Mouse (Mus musculus): ENCODE results near the gene Desi2. TPM values are rescaled to one million over a fixed set of nuclear protein-coding genes. Genes with fewer than 3 reads are reported as not detected.
"Not testable (repeated sequence)": the region's sequence is repeated elsewhere in the genome, so short reads cannot be mapped to it uniquely, and the experiment has no call there.

Gene Desi2
- total and polyA plus RNA-seq, 2 experiments from 2014 or later, result 24.2 to 27.2 TPM

DNA sequence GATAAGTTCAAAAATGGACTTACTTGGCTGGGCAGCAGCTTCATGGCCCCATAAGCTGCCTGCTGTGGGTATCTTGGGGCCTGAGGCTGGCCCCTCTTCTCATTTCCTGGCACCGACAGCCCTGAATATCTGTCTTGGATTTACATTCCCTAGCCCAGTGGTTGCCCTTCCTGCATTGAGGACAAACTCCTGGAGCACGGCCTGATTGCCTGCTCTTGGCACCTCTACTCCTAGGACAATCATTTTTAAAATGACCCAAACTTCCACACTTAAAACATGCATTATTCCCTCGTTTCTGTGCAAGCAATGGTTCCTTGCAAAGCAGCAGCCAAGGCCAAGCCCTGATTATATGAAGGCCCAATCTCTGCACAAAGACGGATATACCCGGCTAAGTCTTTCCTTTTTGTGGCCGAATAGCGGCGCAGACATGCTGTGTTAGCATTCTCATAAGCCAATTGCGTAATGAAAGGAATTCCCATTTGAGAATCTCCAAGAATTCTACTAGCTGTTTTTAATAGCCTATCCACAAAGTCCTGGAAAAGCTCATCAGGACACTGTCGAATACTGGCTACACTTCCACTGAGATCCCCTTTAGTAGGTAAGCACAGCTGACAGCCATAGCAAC lies 18.6 kb downstream of the Desi2 start:
- Histone ChIP-seq H3K36me3 (ENCODE audit: insufficient read depth) (no peaks in the 10 kb centered on the region), H3K4me3 (ENCODE audit: low read depth, low read length) (no peak overlapping the region), H3K27ac (ENCODE audit: low read depth, low read length) (no peak overlapping the region), H3K4me2 (ENCODE audit: low read depth) (no peak overlapping the region), H3K27me3 (ENCODE audit: insufficient read depth, low read length) (no peaks in the 10 kb centered on the region), H3K9me3 (ENCODE audit: low read length) (no peaks in the 10 kb centered on the region), H3K9ac (no peak overlapping the region), H3K4me1 (ENCODE audit: insufficient read depth) (no peaks in the 10 kb centered on the region)
- ATAC-seq (no peak), DNase-seq (no peak)
- WGBS, result 82% methylated on average over 10 of the region's 10 CpGs
- no peak for TF ChIP-seq CTCF (IDR thresholded peaks at IDR 0.05; ENCODE audit: low read depth)

- H3K4me3 ChIP-seq (ENCODE audit: low read depth, low read length); H3K27ac ChIP-seq (ENCODE audit: low read depth, low read length); H3K4me2 ChIP-seq (ENCODE audit: low read depth); H3K27me3 ChIP-seq (ENCODE audit: insufficient read depth, low read length); H3K9me3 ChIP-seq (ENCODE audit: low read length); H3K36me3 ChIP-seq (ENCODE audit: insufficient read depth); ATAC-seq; DNase-seq; H3K9ac ChIP-seq; H3K4me1 ChIP-seq (ENCODE audit: insufficient read depth): not testable (repeated sequence)
- WGBS, result 86% methylated on average over 4 of the region's 4 CpGs
Measured at GRCm38 (mm10) chr1:178207856-178208255, 20.6 kb downstream of the Desi2 start.

DNA sequence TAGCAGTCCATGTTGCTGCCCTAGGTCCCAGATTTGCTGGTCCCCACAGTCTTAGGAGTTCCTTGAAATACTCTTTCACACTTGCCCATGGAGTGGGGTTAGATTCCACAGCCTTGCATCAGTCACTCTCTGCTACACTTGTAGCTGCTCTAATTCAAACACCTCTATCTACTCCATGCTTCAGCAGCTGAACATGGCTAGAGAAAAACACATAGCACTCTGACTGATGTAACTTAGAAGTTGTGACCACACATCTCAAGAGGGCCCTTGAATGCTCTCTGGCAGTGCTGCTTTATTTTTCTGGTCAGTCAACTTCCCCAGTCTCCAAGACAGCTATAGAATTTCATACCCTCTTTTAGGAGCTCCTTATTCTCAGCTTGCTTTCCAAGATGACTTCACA lies 22.7 kb downstream of the Desi2 start:
- DNase-seq (no peak), ATAC-seq (no peak)
- Histone ChIP-seq H3K4me3 (ENCODE audit: low read depth, low read length) (no peak overlapping the region), H3K4me1 (ENCODE audit: insufficient read depth) (no peaks in the 10 kb centered on the region), H3K27me3 (ENCODE audit: insufficient read depth, low read length) (no peaks in the 10 kb centered on the region), H3K36me3 (ENCODE audit: insufficient read depth) (no peaks in the 10 kb centered on the region), H3K27ac (ENCODE audit: low read depth, low read length) (no peak overlapping the region), H3K9me3 (ENCODE audit: low read length) (no peaks in the 10 kb centered on the region), H3K4me2 (ENCODE audit: low read depth) (no peak overlapping the region), H3K9ac (no peak overlapping the region)
- TF ChIP-seq CTCF (IDR thresholded peaks at IDR 0.05; ENCODE audit: low read depth), result no peak

DNA sequence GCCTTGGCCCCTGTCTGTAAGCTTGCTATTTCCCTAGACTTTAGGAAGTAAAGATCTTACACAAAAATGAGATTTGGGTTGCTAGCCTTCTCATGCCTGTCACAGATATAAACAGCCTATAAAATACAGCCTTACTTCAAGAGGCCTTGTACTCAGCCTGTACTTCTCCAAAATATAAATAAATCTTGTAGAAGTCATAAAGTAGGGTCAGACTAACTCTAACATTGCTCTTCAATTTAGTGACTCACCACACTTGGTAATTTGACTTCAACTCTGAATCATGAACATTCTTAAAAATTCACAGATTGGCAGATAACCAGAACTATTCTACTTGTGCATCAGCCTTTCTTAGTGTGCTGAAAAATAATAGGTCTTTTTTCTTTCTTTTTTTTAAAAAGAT lies 29.9 kb downstream of the Desi2 start:
- no peaks in the 10 kb centered on the region for H3K9me3 ChIP-seq (ENCODE audit: low read length)
- no peak for ATAC-seq
- H3K4me2 ChIP-seq (ENCODE audit: low read depth), result no peak overlapping the region
- no peak overlapping the region for H3K27ac ChIP-seq (ENCODE audit: low read depth, low read length)
- no peaks in the 10 kb centered on the region for H3K36me3 ChIP-seq (ENCODE audit: insufficient read depth)
- H3K27me3 ChIP-seq (ENCODE audit: insufficient read depth, low read length), result no peaks in the 10 kb centered on the region
- H3K9ac ChIP-seq, result no peak overlapping the region
- no peak overlapping the region for H3K4me3 ChIP-seq (ENCODE audit: low read depth, low read length)
- DNase-seq, result no peak
- TF ChIP-seq CTCF (IDR thresholded peaks at IDR 0.05; ENCODE audit: low read depth), result no peak
- H3K4me1 ChIP-seq (ENCODE audit: insufficient read depth), result no peaks in the 10 kb centered on the region

- no peak overlapping the region for H3K9ac ChIP-seq
- no peak overlapping the region for H3K27ac ChIP-seq (ENCODE audit: low read depth, low read length)
- no peak overlapping the region for H3K4me3 ChIP-seq (ENCODE audit: low read depth, low read length)
- no peaks in the 10 kb centered on the region for H3K27me3 ChIP-seq (ENCODE audit: insufficient read depth, low read length)
- ATAC-seq (no peak), DNase-seq (no peak)
- no peaks in the 10 kb centered on the region for H3K4me1 ChIP-seq (ENCODE audit: insufficient read depth)
- no peak overlapping the region for H3K4me2 ChIP-seq (ENCODE audit: low read depth)
- TF ChIP-seq CTCF (IDR thresholded peaks at IDR 0.05; ENCODE audit: low read depth), result no peak
- no peaks in the 10 kb centered on the region for H3K9me3 ChIP-seq (ENCODE audit: low read length)
- H3K36me3 ChIP-seq (ENCODE audit: insufficient read depth), result no peaks in the 10 kb centered on the region
Measured at GRCm38 (mm10) chr1:178218305-178218704, 31.1 kb downstream of the Desi2 start.

GRCm38 (mm10) chr1:178219166-178220077 lies 32.2 kb downstream of the Desi2 start:
- Histone ChIP-seq H3K9ac (no peak overlapping the region), H3K36me3 (ENCODE audit: insufficient read depth) (no peaks in the 10 kb centered on the region), H3K9me3 (ENCODE audit: low read length) (no peaks in the 10 kb centered on the region), H3K27ac (ENCODE audit: low read depth, low read length) (no peak overlapping the region), H3K4me3 (ENCODE audit: low read depth, low read length) (no peak overlapping the region), H3K27me3 (ENCODE audit: insufficient read depth, low read length) (no peaks in the 10 kb centered on the region), H3K4me1 (ENCODE audit: insufficient read depth) (no peaks in the 10 kb centered on the region), H3K4me2 (ENCODE audit: low read depth) (no peak overlapping the region)
- TF ChIP-seq CTCF (IDR thresholded peaks at IDR 0.05; ENCODE audit: low read depth), result no peak
- 78% methylated on average over 5 of the region's 5 CpGs for WGBS
- DNase-seq (no peak), ATAC-seq (no peak)

GRCm38 (mm10) chr1:178228888-178229287 lies 41.7 kb downstream of the Desi2 start:
- peaks cover 22% of the 10 kb centered on the region for H3K36me3 ChIP-seq (ENCODE audit: insufficient read depth)
- not testable (repeated sequence) for H3K4me1 ChIP-seq (ENCODE audit: insufficient read depth); H3K4me3 ChIP-seq (ENCODE audit: low read depth, low read length); H3K9ac ChIP-seq; H3K27me3 ChIP-seq (ENCODE audit: insufficient read depth, low read length); ATAC-seq; DNase-seq; H3K27ac ChIP-seq (ENCODE audit: low read depth, low read length); H3K4me2 ChIP-seq (ENCODE audit: low read depth)
- WGBS, result 98% methylated on average over 4 of the region's 4 CpGs
- H3K9me3 ChIP-seq (ENCODE audit: low read length), result peaks cover 20% of the 10 kb centered on the region; the same call in 1 of the 2 replicates

Data from forebrain, postnatal 0 days (tissue).